Mouse (Mus musculus) heart, adult 18-20 months (tissue): ENCODE measurements around the gene Naaa. TPM values are rescaled to one million over a fixed set of nuclear protein-coding genes. Genes with fewer than 3 reads are reported as not detected.
A peak's percentile ranks its signal among the peaks of the same experiment; 100 is the strongest.

Experiments
- DNase-seq, 2 experiments: peaks; one replicate each; pipeline ENCODE4 v3.0.0; 2021 to 2022; ENCODE audit warnings: mixed read lengths in 1 of 2
- long read RNA-seq, 2 experiments: library from polyadenylated mRNA; stranded (forward); transcript quantifications; one replicate each; pipeline ENCODE4 v2.0.0; 2021
- total RNA-seq, 2 experiments: library from RNA; stranded (reverse); gene quantifications; 2 replicates each; pipeline ENCODE4 v1.2.3; 2021

Gene Naaa
- total RNA-seq, result 10 to 100 TPM; 16.0 to 22.9 TPM
- long read RNA-seq, experiment 1, transcript Naaa-201 (11 exons, 2,414 nt), result major isoform, 7 of 8 reads
- long read RNA-seq, experiment 1, partial matches to known transcripts, result 0 of 8 reads
- long read RNA-seq, experiment 1, other reads (novel, unspliced or antisense), result 1 of 8 reads
- long read RNA-seq, experiment 2, transcript Naaa-201 (11 exons, 2,414 nt), result major isoform, 5 of 5 reads
- long read RNA-seq, experiment 2, partial matches to known transcripts, result 0 of 5 reads
- long read RNA-seq, experiment 2, other reads (novel, unspliced or antisense), result 0 of 5 reads

- DNase-seq, result peak; percentile 92 to 95
Measured at GRCm38 (mm10) chr5:92277437-92278394, at the start of gene Naaa. TSS of gene Naaa (minus strand) at chr5:92278170.

- DNase-seq, result no peak
Measured at GRCm38 (mm10) chr5:92327367-92327766, 49.4 kb upstream of the Naaa start.

GRCm38 (mm10) chr5:92323264-92323663 lies 45.3 kb upstream of the Naaa start:
- DNase-seq, result peak; percentile 83 to 91

GRCm38 (mm10) chr5:92322612-92323011 lies 44.6 kb upstream of the Naaa start:
- DNase-seq, result no peak

GRCm38 (mm10) chr5:92321631-92322400 lies 43.8 kb upstream of the Naaa start:
- DNase-seq, result no peak

GRCm38 (mm10) chr5:92318596-92318995 lies 40.6 kb upstream of the Naaa start:
- no peak for DNase-seq

GRCm38 (mm10) chr5:92318119-92318518 lies 40.1 kb upstream of the Naaa start:
- DNase-seq, result no peak

- no peak for DNase-seq
Measured at GRCm38 (mm10) chr5:92313776-92314175, 35.8 kb upstream of the Naaa start.

- DNase-seq, result peak; percentile 87 to 95
Measured at GRCm38 (mm10) chr5:92312046-92312715, 34.2 kb upstream of the Naaa start.

GRCm38 (mm10) chr5:92309681-92310511 lies 31.9 kb upstream of the Naaa start, which contains the start of gene Sdad1:
TSS of gene Sdad1 (minus strand) at chr5:92310479.
- peak; percentile 95 to 96 for DNase-seq

- DNase-seq, result no peak
Measured at GRCm38 (mm10) chr5:92304291-92304690, 26.3 kb upstream of the Naaa start.

- no peak for DNase-seq
Measured at GRCm38 (mm10) chr5:92302149-92302840, 24.3 kb upstream of the Naaa start.

GRCm38 (mm10) chr5:92294525-92294924 lies 16.6 kb upstream of the Naaa start:
- no peak for DNase-seq

GRCm38 (mm10) chr5:92291652-92292414 lies 13.9 kb upstream of the Naaa start:
- no peak for DNase-seq

- DNase-seq, result no peak
Measured at GRCm38 (mm10) chr5:92287840-92288239, 9.9 kb upstream of the Naaa start.

- DNase-seq, result no peak
Measured at GRCm38 (mm10) chr5:92283107-92283506, 5.1 kb upstream of the Naaa start.

- peak; percentile 65 to 72 for DNase-seq
Measured at GRCm38 (mm10) chr5:92282571-92282970, 4.6 kb upstream of the Naaa start.

GRCm38 (mm10) chr5:92278942-92279537 lies 1.1 kb upstream of the Naaa start:
- peak in 1 of 2 experiments; percentile 66 for DNase-seq

- no peak for DNase-seq
Measured at GRCm38 (mm10) chr5:92270496-92270895, 7.5 kb downstream of the Naaa start.
